Mouse (Mus musculus) right cerebral cortex, adult 18-20 months (tissue): ENCODE results near the gene Gm20481.
"Not testable (repeated sequence)": the region's sequence is repeated elsewhere in the genome, so short reads cannot be mapped to it uniquely, and the experiment has no call there.

ENCODE experiments used
- DNase-seq: peaks from one replicate; pipeline ENCODE4 v3.0.0; 2022; ENCODE audit warnings: mixed read lengths

The Gm20481 gene

DNA sequence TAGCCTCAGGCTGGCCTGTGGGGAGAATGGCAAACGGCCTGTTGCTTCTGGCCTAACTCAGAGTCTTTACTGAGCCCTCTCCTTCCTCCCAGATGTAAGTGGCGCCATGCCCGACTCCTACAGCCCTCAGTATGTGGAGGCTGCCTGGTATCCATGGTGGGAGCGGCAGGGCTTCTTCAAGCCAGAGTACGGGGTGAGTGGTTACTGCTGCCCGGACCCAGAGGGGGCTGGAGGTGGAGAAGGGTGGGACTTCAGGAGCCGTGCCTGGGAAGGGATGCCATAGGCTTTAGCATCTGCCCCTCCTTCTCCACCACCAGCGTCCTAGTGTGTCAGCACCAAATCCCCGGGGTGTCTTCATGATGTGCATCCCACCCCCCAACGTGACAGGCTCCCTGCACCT is 35.4 kb downstream of the Gm20481 start:
- DNase-seq, result no peak

DNA sequence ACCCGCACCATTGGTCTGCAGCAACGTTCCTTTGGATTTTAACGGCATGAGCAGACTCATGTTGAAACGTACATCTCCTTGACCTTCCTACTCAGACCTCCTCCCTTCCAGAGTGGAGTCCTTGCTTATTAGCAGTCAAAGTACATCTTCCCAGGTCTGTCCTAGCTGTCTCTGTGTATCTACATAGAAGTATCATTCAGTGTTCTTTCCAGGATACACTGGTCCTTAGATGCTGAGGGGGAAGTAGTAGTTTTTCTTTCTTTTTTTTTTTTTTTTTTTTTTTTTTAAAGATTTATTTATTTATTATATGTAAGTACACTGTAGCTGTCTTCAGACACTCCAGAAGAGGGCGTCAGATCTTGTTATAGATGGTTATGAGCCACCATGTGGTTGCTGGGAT is 36.2 kb downstream of the Gm20481 start:
- DNase-seq, result not testable (repeated sequence)

GRCm38 (mm10) chr17:35007387-35007991 is 37.8 kb downstream of the Gm20481 start:
- DNase-seq, result no peak

DNA sequence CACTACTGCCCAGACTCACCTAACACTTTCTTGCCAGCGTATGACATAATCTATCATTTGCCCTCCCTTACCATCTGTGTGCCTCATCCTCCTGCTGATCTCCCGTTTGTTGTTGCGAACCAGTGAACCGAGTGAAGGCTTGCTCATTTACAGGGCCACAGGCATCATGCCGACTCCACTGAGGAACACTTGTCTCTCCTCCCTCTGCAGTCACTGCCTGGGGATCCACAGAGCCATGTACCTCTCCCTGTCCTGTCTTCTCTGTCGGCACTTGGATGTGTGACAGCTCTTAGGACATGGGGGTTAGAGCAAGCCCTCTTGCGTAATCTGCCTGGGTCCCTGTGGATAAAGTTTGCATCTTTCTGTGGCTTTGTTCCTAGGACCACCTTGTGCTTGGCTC is 39.9 kb downstream of the Gm20481 start:
- DNase-seq, result no peak

DNA sequence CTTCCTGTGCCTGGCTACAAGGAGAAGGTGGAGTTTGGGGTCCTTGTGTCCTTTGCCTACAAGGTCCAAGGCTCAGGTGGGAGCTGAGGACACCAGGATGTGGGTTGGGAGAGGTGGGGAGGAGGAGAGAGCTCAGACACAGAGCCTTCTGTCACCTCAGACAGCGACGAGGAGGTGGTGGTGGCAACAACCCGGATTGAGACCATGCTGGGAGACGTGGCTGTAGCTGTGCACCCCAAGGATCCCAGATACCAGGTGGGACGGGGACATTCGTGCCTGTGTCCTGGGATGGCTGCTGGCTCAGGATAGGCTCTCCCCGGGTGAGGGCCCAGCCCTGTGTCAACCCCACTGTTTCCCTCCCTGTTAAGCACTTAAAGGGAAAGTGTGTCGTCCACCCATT is 41.7 kb downstream of the Gm20481 start:
- DNase-seq, result no peak

- no peak for DNase-seq
Observed at GRCm38 (mm10) chr17:35012430-35012829, 42.7 kb downstream of the Gm20481 start.

- DNase-seq, result no peak
Observed at GRCm38 (mm10) chr17:35013221-35013620, 43.5 kb downstream of the Gm20481 start.

DNA sequence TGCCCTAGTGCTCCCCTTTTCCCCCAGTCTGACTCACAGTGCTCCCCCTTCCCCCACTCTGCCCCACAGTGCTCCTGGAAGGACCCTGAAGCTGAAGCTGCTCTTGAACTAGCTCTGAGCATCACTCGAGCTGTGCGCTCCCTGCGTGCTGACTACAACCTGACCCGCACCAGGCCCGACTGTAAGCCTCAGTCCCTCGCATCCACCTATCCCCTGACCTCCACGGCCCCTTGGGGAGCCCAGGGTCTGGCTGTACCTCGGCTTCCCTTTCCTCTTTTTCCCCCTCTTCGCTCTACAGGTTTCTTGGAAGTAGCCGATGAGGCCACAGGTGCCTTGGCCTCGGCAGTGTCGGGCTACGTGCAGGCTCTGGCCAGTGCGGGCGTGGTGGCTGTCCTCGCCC is 45.6 kb downstream of the Gm20481 start:
- DNase-seq, result no peak

- no peak for DNase-seq
Observed at GRCm38 (mm10) chr17:35016376-35016775, 46.7 kb downstream of the Gm20481 start, which contains the start of gene Vwa7. Gene Vwa7, plus strand, starts transcription at chr17:35016579.

DNA sequence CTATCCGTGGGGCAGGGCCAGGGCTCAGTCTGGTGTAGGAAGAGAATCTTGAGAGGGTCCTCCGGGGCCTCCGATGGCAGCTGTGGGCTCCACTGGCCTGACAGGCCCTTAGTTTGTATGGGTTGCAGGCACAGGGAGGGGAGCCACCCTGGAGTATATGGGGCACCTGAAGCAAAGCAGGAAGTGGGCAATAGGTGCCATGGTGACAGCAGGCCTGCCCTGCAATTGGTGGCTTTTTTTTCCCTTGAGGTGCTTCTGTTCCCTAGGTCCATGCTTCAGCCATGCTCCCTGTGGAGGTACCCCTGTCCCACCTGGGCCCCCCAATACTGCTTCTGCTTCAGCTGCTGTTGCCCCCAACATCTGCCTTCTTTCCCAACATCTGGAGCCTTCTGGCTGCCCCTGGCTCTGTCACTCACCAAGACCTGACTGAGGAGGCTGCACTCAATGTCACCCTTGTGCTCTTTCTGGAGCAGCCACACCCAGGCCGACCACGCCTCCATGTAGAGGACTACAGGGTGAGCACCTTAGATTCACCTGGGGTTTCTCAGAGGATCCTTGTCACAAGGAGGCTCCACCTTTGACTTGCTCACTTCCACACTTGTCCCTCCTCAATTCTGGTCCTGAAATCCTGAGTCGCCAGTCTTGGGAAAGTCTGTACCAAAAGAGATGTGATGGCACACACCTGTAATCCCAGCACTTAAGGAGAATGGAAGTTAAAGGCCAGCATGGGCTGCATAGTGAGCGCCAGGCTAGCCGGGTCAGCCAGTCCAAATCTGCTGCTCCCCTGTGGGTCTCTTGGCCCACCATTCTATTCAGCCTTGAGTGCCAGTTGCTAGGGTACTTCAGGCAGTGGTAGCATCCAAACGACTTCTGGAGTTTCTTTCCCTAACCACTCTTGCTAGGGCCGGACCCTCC is 47.3 kb downstream of the Gm20481 start:
- DNase-seq, result no peak

GRCm38 (mm10) chr17:35017706-35018030 is 48.0 kb downstream of the Gm20481 start:
- no peak for DNase-seq

GRCm38 (mm10) chr17:35018171-35018570 is 48.5 kb downstream of the Gm20481 start:
- DNase-seq, result no peak

GRCm38 (mm10) chr17:35019894-35020293 is 50.2 kb downstream of the Gm20481 start:
- no peak for DNase-seq

DNA sequence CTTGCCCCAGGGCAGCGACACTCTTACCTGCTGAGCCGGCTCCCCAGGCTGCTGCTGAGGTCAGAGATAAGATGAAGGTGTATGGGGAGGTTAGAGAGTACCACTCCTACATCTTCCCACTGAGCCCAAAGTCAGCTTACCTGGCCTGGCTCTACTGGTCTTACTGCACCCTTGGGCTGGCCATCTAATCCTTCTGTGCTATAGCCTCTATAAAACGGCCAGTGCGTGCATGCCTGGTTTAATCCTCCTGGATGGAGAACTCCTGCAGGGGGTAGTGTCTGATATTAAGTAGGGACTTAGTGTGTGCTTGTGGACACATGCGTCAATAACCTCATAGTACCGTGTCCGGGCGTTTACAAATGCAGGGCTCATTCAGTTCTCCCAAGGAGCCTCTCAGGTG is 50.8 kb downstream of the Gm20481 start:
- no peak for DNase-seq

DNA sequence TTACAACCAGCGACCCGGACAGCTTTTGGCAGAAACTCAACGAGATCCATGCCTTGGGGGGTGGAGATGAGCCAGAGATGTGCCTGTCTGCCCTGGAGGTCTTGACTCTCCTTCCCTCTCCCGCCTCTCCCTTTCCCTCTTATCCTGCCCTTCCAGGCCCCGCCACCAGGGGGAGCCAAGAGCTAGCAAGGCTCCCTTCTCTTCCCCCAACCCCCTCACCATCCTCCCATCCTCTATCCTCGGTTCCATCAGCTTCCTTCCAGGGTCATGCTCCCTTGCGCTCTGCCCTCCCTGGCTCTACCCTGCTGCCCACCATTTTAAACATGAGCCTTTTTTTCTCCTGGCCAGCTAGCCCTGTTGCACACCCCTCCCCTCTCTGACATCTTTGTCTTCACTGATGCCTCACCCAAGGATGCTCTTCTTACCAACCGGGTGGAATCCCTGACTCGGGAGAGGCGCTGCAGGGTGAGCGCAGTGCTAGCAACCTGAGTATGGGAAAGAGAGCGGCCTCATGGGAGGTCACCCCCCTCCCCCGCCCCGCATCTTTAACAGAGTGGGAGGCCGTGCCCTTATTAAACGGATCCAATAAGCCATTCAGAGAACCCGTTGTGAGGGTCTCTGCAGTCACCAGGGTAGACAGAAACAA is 51.6 kb downstream of the Gm20481 start:
- peak; percentile 83 for DNase-seq
